Mouse (Mus musculus): ENCODE results near the gene Rnf168.
A peak's percentile ranks its signal among the peaks of the same experiment; 100 is the strongest.

Gene Rnf168

GRCm38 (mm10) chr16:32312859-32313258 lies 35.6 kb downstream of the Rnf168 start:
- no peak for DNase-seq (ENCODE audit: low read depth, low spot score)

DNA sequence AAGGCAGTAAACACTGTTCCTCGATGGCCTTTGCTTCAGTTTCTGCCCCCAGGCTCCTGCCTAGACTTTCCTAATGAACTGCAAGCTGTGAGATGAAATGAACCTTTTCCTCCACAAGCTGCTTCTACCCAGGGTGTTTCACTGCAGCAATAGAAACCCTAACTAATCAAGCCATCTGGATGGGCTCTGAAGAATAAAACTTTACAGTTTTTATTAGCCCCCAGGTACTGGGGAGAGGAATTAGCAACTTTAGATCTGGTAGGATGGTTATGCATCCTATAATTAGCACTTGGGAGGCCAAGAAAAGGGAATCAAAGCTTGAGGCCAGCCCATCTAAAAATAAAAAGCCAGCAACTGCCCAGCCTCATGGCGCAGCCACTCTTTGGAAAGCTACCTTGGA lies 39.3 kb downstream of the Rnf168 start:
- DNase-seq (ENCODE audit: low read depth, low spot score) = no peak

DNA sequence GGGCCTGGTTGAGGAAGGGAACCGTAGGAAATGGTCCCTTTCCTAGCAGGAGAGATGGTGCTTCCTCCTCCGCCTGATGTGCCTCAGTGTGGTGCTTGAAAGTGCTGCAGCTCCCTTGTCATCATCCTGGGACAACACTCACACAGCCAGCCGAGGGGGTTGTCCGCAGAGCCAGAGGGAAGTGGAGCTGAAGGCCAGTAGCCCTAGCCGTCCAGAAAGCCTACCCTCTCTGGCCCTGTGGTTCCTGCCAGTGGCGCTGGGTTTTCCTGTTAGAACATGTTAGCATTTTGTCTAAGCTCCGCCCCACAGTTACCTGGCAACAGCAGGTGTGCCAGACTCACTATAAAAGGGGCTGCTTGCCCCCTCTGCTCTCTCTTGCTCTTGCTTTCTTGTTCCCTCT lies 46.7 kb downstream of the Rnf168 start:
- no peak for DNase-seq (ENCODE audit: low read depth, low spot score)

GRCm38 (mm10) chr16:32330876-32331670 lies 53.8 kb downstream of the Rnf168 start:
- DNase-seq (ENCODE audit: low read depth, low spot score) = no peak

- peak; percentile 97 for DNase-seq (ENCODE audit: low read depth, low spot score)
These were observed 54.8 kb downstream of the Rnf168 start, which contains the start of gene Ubxn7 for GRCm38 (mm10) chr16:32332040-32332555. Gene Ubxn7, plus strand, starts transcription at chr16:32332257.

- peak; percentile 25 for DNase-seq (ENCODE audit: low read depth, low spot score)
These were observed 55.6 kb downstream of the Rnf168 start for GRCm38 (mm10) chr16:32332556-32333511.

GRCm38 (mm10) chr16:32335146-32335545 lies 57.9 kb downstream of the Rnf168 start:
- no peak for DNase-seq (ENCODE audit: low read depth, low spot score)

- no peak for DNase-seq (ENCODE audit: low read depth, low spot score)
These were observed 58.9 kb downstream of the Rnf168 start for GRCm38 (mm10) chr16:32336026-32336780.

DNA sequence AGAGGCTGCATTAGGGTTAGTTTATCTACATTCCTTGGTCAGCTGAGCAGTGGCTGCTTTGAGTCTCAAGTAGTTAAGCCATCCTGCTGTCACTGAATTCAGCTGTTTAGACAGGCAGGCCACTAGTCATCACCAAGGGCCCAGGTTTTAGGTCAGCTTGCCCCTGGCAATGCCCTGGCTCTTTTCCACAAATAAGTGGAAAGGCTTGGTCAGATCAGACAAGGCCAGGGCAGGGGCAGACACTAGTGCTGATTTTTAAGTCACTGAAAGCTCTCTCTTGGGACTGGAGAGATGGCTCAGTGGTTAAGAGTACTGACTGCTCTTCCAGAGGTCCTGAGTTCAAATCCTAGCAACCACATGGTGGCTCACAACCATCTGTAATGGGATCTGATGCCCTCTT lies 59.7 kb downstream of the Rnf168 start:
- no peak for DNase-seq (ENCODE audit: low read depth, low spot score)

DNA sequence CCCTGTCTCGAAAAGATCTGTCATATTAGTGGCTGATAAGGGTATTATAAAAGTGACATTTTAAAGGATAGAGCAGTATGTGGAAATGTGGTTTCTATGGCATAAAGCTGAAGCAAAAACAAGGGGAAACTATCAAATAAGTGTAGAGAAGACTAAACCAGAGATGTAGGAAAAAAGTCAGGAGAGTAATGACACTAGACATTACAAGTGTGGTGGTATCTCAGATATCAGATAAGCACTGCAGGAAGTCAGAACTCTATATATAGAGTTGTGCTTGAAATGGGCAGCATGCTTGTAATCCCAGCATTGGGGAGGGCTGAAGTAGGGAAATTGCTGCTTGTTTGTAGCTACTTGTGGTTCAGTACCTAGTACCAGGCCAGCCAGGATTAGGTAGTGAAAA lies 63.2 kb downstream of the Rnf168 start:
- DNase-seq (ENCODE audit: low read depth, low spot score) = no peak

- no peak for DNase-seq (ENCODE audit: low read depth, low spot score)
These were observed 68.3 kb downstream of the Rnf168 start for GRCm38 (mm10) chr16:32345521-32345920.

DNA sequence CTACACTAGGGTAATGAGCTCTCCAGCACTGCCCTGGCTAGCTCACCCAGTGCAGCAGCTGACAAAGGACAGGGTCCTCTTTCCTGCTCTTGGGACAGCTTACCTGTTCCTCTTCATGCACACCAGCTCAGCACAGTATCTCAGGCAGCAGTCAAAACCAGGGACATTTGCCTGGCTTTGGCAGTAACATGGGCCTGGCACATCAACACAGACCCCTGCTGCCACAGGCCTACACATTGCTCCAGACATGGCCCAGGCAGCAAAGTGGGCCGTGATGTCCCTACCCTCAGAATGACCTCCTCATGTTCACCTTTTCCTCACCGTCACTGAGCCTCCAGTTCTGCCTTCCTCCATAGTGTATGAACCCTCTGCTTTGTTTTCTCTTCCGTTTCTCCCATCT lies 73.5 kb downstream of the Rnf168 start:
- no peak for DNase-seq (ENCODE audit: low read depth, low spot score)

Data from skeletal muscle tissue, adult 2 months (tissue).